Mouse (Mus musculus) heart, embryonic 14.5 days (tissue): ENCODE data around the gene Dgkd. TPM values are rescaled to one million over a fixed set of nuclear protein-coding genes. Genes with fewer than 3 reads are reported as not detected.

ENCODE experiments used
- ATAC-seq: fragments of 200-750 bp; cut with Nextera tagmentation; 2 replicates; pipeline ENCODE4 v1.8.0; 2017; ENCODE audit warnings: low read depth, moderate TSS enrichment; ENCODE audit not compliant: insufficient number of reproducible peaks, insufficient read depth, low FRiP score
- H3K27ac ChIP-seq, 2 experiments: fragments of 200-500 bp in 1 of 2; fragments of 300-500 bp in 1 of 2; sonication (generic) in 1 of 2; replicated peaks in 1 of 2; 2 replicates each; pipeline ENCODE4 v1.5.1; 2012 to 2014; ENCODE audit warnings: low read depth in 2 of 2, low read length in 2 of 2, control low read depth in 1 of 2, mild to moderate bottlenecking in 1 of 2, mixed read lengths in 1 of 2; ENCODE audit not compliant: control insufficient read depth in 1 of 2, insufficient read depth in 1 of 2
- H3K27me3 ChIP-seq: fragments of 300-500 bp; sonication (generic); 2 replicates; pipeline ENCODE4 v1.6.1; 2014; ENCODE audit warnings: mild to moderate bottlenecking, low read length, control low read depth; ENCODE audit not compliant: control insufficient read depth, insufficient read depth
- H3K36me3 ChIP-seq: fragments of 300-500 bp; sonication (generic); 2 replicates; pipeline ENCODE4 v1.6.1; 2014; ENCODE audit warnings: mild to moderate bottlenecking, control low read depth, low read length, mixed read lengths; ENCODE audit not compliant: control insufficient read depth, insufficient read depth
- H3K4me1 ChIP-seq, 2 experiments: fragments of 200-500 bp in 1 of 2; fragments of 300-500 bp in 1 of 2; sonication (generic) in 1 of 2; 2 replicates each; pipeline ENCODE4 v1.6.1; 2012 to 2014; ENCODE audit warnings: low read length in 2 of 2, control low read depth in 1 of 2, mixed read lengths in 1 of 2; ENCODE audit not compliant: control insufficient read depth in 2 of 2, insufficient read depth in 2 of 2
- H3K4me2 ChIP-seq: fragments of 300-500 bp; sonication (generic); 2 replicates; pipeline ENCODE4 v1.6.1; 2014; ENCODE audit warnings: mild to moderate bottlenecking, low read length
- H3K4me3 ChIP-seq, 2 experiments: fragments of 200-500 bp in 1 of 2; fragments of 300-500 bp in 1 of 2; sonication (generic) in 1 of 2; 2 replicates each; pipeline ENCODE4 v1.5.1; 2012 to 2014; ENCODE audit warnings: low read length in 2 of 2, mild to moderate bottlenecking in 2 of 2, control low read depth in 1 of 2, low read depth in 1 of 2, moderate library complexity in 1 of 2; ENCODE audit not compliant: control insufficient read depth in 1 of 2, insufficient read depth in 1 of 2
- H3K9ac ChIP-seq: fragments of 300-500 bp; sonication (generic); 2 replicates; pipeline ENCODE4 v1.6.1; 2014; ENCODE audit warnings: mild to moderate bottlenecking, low read length
- H3K9me3 ChIP-seq: fragments of 300-500 bp; sonication (generic); 2 replicates; pipeline ENCODE4 v1.6.1; 2016; ENCODE audit warnings: low read length, control low read depth; ENCODE audit not compliant: control insufficient read depth
- WGBS: fragments of 180-500 bp; shearing (Covaris S2); extraction: QIAGEN DNeasy Blood & Tissue Kit; methylation state at CpG from one replicate; pipeline ENCODE4 v1.1.7; 2014; 5-methylcytosine and 5-hydroxymethylcytosine counted together
- polyA plus RNA-seq: library from polyadenylated mRNA; unstranded; fragments of >200 nt; fragmentation: Nextera tagmentation; extraction: Ambion mirVana; gene quantifications from 2 replicates; pipeline ENCODE4 v1.2.1, GENCODE M21; 2014

The Dgkd gene
- polyA plus RNA-seq, 1 experiment from 2014 or later = 24.7 TPM

- Histone ChIP-seq H3K4me1 (peaks cover 11 to 17% of the 10 kb centered on the region in 2 experiments), H3K9ac (no peak overlapping the region), H3K4me2 (no peak overlapping the region), H3K4me3 (no peak overlapping the region), H3K36me3 (0 out of 2 replicates have a peak, but pooled peaks cover 3% of the 10 kb centered on the region), H3K27me3 (no peaks in the 10 kb centered on the region), H3K9me3 (no peaks in the 10 kb centered on the region), H3K27ac (no peak overlapping the region)
- no peak for ATAC-seq
Observed at GRCm38 (mm10) chr1:87902186-87902585, 49.1 kb downstream of the Dgkd start.

- Histone ChIP-seq H3K9me3 (no peaks in the 10 kb centered on the region), H3K9ac (no peak overlapping the region), H3K27ac (no peak overlapping the region), H3K4me2 (no peak overlapping the region), H3K4me1 (peaks cover 3 to 9% of the 10 kb centered on the region in 2 experiments), H3K27me3 (no peaks in the 10 kb centered on the region), H3K36me3 (peaks cover 11% of the 10 kb centered on the region; the same call in 1 of the 2 replicates), H3K4me3 (no peak overlapping the region)
- 79% methylated on average over 5 of the region's 5 CpGs for WGBS
- ATAC-seq = no peak
Observed at GRCm38 (mm10) chr1:87906361-87906956, 53.4 kb downstream of the Dgkd start.

GRCm38 (mm10) chr1:87908006-87908405 lies 54.9 kb downstream of the Dgkd start:
- Histone ChIP-seq H3K36me3 (peaks cover 11% of the 10 kb centered on the region; the same call in 1 of the 2 replicates), H3K27me3 (no peaks in the 10 kb centered on the region), H3K27ac (no peak overlapping the region), H3K4me1 (peaks cover 2 to 15% of the 10 kb centered on the region in 2 experiments; a peak in 3 of 4 replicates), H3K9ac (no peak overlapping the region), H3K4me2 (no peak overlapping the region), H3K9me3 (no peaks in the 10 kb centered on the region), H3K4me3 (no peak overlapping the region)
- ATAC-seq = no peak
- WGBS = 89% methylated on average over 2 of the region's 2 CpGs

GRCm38 (mm10) chr1:87908736-87909135 lies 55.6 kb downstream of the Dgkd start:
- no peak for ATAC-seq
- Histone ChIP-seq H3K27ac (no peak overlapping the region), H3K4me2 (no peak overlapping the region), H3K4me1 (peaks cover 2 to 18% of the 10 kb centered on the region in 2 experiments; a peak in 3 of 4 replicates), H3K27me3 (no peaks in the 10 kb centered on the region), H3K9me3 (no peaks in the 10 kb centered on the region), H3K36me3 (peaks cover 11% of the 10 kb centered on the region; the same call in 1 of the 2 replicates), H3K4me3 (no peak overlapping the region), H3K9ac (no peak overlapping the region)
- WGBS = 88% methylated on average over 3 of the region's 3 CpGs

- Histone ChIP-seq H3K27ac (no peak overlapping the region), H3K9ac (no peak overlapping the region), H3K27me3 (no peaks in the 10 kb centered on the region), H3K4me3 (no peak overlapping the region), H3K4me2 (no peak overlapping the region), H3K4me1 (peaks cover 2 to 18% of the 10 kb centered on the region in 2 experiments; a peak in 3 of 4 replicates), H3K9me3 (no peaks in the 10 kb centered on the region), H3K36me3 (peaks cover 11% of the 10 kb centered on the region)
- no peak for ATAC-seq
Observed at GRCm38 (mm10) chr1:87909565-87909964, 56.5 kb downstream of the Dgkd start.

- Histone ChIP-seq H3K4me1 (peaks cover 2 to 18% of the 10 kb centered on the region in 2 experiments; a peak in 3 of 4 replicates), H3K27me3 (no peaks in the 10 kb centered on the region), H3K4me3 (no peak overlapping the region), H3K9me3 (no peaks in the 10 kb centered on the region), H3K27ac (no peak overlapping the region), H3K9ac (no peak overlapping the region), H3K36me3 (peaks cover 18% of the 10 kb centered on the region), H3K4me2 (no peak overlapping the region)
- 84% methylated on average over 1 of the region's 1 CpGs for WGBS
- no peak for ATAC-seq
Observed at GRCm38 (mm10) chr1:87910428-87910827, 57.3 kb downstream of the Dgkd start.

- Histone ChIP-seq H3K4me3 (no peak overlapping the region), H3K9ac (no peak overlapping the region), H3K9me3 (no peaks in the 10 kb centered on the region), H3K36me3 (peaks cover 40% of the 10 kb centered on the region), H3K4me1 (peaks cover 2 to 18% of the 10 kb centered on the region in 2 experiments; a peak in 3 of 4 replicates), H3K27ac (no peak overlapping the region), H3K27me3 (no peaks in the 10 kb centered on the region), H3K4me2 (no peak overlapping the region)
- no peak for ATAC-seq
Observed at GRCm38 (mm10) chr1:87913356-87913755, 60.3 kb downstream of the Dgkd start.

GRCm38 (mm10) chr1:87917361-87917760 lies 64.3 kb downstream of the Dgkd start:
- no peaks in the 10 kb centered on the region for H3K27me3 ChIP-seq
- no peak overlapping the region for H3K9ac ChIP-seq
- peaks cover 66% of the 10 kb centered on the region for H3K36me3 ChIP-seq
- 93% methylated on average over 3 of the region's 3 CpGs for WGBS
- no peak overlapping the region for H3K4me2 ChIP-seq
- peaks cover 0 to 10% of the 10 kb centered on the region in 2 experiments; a peak in 1 of 4 replicates for H3K4me1 ChIP-seq
- H3K9me3 ChIP-seq = no peaks in the 10 kb centered on the region
- no peak for ATAC-seq
- H3K27ac ChIP-seq = no peak overlapping the region
- no peak overlapping the region for H3K4me3 ChIP-seq
